Mouse (Mus musculus): ENCODE measurements around the gene Greb1.

- TF ChIP-seq CTCF (IDR thresholded peaks at IDR 0.05; ENCODE audit: low read depth) = peak; percentile 84
- TF ChIP-seq EP300 (optimal IDR thresholded peaks at IDR 0.05) = no peak
These were observed 166.4 kb downstream of the Greb1 start for GRCm38 (mm10) chr12:16634075-16634813.

Data from stomach, postnatal 0 days (tissue).